Mouse (Mus musculus) gastrocnemius, postnatal 36 days (tissue): ENCODE results near the gene Dapk2. TPM values are rescaled to one million over a fixed set of nuclear protein-coding genes. Genes with fewer than 3 reads are reported as not detected.
"Not testable (repeated sequence)": the region's sequence is repeated elsewhere in the genome, so short reads cannot be mapped to it uniquely, and the experiment has no call there.

Experiments
- DNase-seq, 2 experiments: peaks; one replicate each; pipeline ENCODE4 v3.0.0; 2022
- intact Hi-C: fragments of 180-260 bp; cut with DNase I; formaldehyde crosslinking; loops from one replicate; pipeline ENCODE4 v1.15.1; 2025
- total RNA-seq, 2 experiments: library from RNA; stranded (reverse); gene quantifications; 2 replicates each; pipeline ENCODE4 v1.2.3; 2021

The Dapk2 gene
- total RNA-seq, 2 experiments from 2014 or later, result 21.6 to 24.0 TPM

DNA sequence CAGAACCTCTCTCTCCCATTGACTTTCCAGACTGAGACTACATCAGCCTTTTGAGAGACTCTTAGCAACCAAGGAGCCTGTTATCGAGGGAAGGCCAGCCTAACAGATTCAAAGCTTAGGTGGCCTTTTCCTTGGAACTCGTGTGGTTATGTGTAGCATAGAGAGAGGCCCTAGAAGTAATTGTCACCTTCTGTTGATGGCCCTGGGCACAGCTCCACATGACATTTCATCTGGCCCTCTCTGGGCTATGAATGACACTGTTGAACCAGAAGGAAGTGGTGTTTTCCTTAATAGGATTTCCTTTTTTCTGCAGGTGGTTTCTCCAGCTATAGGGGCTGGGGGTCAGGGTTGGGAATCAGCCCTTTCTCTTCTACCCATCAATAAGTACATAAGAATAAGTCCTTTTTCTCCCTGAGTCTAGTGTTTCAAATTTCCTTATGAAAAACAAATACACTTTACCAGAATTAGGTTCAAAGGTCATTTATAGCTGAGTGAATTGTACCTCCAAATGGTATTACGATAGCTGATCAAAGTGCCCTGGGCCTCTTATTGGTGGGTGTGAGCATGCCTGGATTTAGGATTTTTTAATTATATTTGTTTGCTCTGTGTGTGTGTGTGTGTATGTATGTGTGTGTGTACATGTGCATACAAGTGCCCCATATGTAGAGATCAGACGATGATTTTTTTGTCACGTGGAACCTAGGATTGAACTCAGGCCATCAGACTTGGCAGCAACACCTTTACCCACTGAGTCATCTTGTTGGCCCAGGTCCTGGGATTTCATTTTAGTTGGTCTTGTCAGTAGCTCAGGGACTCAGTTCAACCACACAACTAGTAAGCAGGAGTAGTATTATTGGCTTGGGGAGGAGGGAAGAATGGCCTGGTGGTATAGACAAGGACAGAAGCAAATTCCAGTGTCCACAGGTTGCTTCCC is 108.5 kb downstream of the Dapk2 start:
- intact Hi-C loops, result loop anchor here (5.0 kb wide), 2 partner anchors 44 to 109 kb away; partner anchors contain the start of gene Dapk2
- no peak for DNase-seq

GRCm38 (mm10) chr9:66268804-66269203 is 110.8 kb downstream of the Dapk2 start:
- intact Hi-C loops, result loop anchor here (5.0 kb wide), 2 partner anchors 47 to 112 kb away; partner anchors contain the start of gene Dapk2
- DNase-seq, result no peak

DNA sequence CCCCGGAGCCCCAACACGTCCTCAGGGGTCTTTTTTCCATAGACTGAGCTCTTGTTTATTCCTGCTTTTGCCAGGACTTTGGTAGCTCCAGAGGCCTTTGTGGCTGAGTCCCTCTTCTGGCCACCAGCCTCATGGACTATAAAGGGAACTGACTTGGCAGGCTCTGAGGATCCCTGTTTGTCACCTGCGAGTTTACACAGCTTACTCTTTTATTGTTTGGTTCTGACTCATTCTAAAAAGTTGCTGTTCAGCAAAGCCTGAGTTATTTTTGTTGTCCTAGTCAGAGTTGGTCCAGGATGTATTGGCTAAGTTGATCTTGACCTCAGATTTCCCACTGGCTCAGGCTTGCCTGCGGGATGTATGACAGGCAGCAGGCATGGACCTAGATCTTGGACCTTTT is 112.0 kb downstream of the Dapk2 start:
- DNase-seq, result no peak

GRCm38 (mm10) chr9:66271726-66272125 is 113.7 kb downstream of the Dapk2 start:
- DNase-seq, result no peak
- intact Hi-C loops, result no loop called here

More for the DNA sequence above, 112.0 kb downstream of the Dapk2 start:
- intact Hi-C loops, result no loop called here

- intact Hi-C loops, result no loop called here
- no peak for DNase-seq
Measured at GRCm38 (mm10) chr9:66273632-66274031, 115.6 kb downstream of the Dapk2 start.

DNA sequence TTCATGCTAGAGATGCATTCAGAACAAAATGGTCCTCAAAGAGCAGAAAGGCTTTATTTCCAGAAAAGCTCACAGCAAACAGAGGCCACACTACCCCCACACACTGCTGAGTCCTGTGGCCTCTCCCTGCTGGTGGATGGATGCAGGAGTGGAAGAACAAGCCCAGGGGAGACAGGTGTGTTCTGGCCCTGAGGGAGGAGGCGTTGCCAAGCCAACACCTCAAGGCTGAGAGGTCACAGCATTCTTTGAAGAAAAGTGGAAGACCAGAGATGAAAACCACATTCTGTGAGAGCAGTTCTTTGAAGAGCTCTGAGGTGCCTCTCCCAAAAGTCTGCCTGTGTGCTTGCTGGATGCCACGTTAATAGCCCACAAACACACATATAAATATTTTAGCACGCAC is 116.6 kb downstream of the Dapk2 start:
- DNase-seq, result no peak
- intact Hi-C loops, result no loop called here

- intact Hi-C loops, result no loop called here
Measured at GRCm38 (mm10) chr9:66275267-66275991, 117.4 kb downstream of the Dapk2 start.

DNA sequence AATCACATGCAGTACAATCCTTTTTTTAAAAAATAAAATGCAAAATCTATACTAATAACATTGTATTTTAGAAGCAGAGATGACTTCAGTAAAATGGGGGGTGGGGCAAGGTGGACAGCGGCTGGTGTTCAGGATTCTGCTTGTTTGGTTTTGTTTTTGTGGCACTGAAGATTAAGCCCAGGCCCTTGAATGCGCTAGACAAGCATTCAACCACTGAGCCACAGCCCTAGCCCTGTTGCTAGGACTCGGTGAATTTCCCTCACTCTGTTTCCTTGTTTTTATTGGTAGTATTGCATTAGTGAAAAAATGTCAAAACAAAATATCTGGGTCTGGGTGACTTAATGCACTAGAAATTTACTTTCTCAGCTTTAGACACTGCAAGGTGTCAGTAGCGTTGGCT is 118.0 kb downstream of the Dapk2 start:
- intact Hi-C loops, result no loop called here
- DNase-seq, result no peak

More at GRCm38 (mm10) chr9:66275267-66275991, 117.4 kb downstream of the Dapk2 start:
- peak in 1 of 2 experiments; percentile 32 for DNase-seq

DNA sequence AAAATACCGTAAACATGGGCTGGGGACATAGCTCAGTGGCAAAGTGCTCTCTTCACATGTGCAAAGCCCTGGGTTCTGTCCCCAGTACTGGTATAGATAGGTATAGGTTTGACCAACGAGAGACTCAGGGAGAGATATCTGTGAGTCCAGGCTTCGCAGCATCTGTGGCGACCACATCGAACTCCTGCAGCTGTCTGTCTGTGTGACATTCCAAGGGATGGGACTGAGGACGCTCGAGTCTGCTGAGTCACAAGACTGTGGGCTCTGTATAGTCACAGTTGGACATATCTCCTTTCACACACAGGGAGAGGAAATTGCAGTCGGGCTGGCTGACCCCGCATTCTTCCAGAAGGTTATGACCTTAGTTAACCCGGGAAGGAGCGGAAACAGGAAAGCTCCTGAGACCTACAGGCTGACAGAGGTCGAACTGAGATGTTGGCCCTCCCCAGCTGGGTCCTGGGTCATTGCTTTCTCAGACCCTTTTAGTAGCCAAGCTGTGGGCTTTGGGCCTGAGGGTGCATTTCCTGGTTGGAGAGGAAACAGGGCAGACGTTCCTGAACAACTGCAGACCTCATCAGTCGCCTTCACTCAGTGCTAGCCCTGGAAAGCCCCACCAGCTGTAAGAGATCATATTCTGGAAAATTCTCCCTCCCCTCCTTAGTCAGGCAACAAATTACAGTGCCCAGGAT is 118.8 kb downstream of the Dapk2 start:
- DNase-seq, result peak; percentile 59 to 70
- intact Hi-C loops, result no loop called here

- intact Hi-C loops, result loop anchor here (5.0 kb wide), 1 partner anchor 122 kb away; the partner anchor contains the start of gene Dapk2
- DNase-seq, result peak; percentile 64 to 76
Measured at GRCm38 (mm10) chr9:66279647-66280046, 121.6 kb downstream of the Dapk2 start.

DNA sequence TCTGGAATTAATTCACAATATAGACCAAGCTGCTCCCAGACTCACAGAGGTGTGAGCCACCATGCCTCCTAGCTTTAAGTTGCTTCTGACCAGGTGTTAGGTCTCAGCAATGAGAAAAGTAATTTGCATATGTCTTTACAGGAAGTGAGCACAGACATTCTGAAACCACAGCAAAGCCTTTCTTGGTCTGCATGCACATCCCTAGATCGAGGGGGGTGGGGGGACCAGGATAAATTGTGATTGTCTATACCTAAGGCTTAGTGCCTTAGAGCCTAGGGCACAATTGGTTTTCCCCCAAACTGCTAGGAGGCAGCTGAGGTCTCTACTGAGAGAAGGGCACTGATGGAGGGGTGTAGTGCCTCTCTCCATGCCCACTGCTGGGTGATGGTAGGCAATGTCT is 122.5 kb downstream of the Dapk2 start:
- DNase-seq, result no peak
- intact Hi-C loops, result loop anchor here (5.0 kb wide), 1 partner anchor 123 kb away; the partner anchor contains the start of gene Dapk2

GRCm38 (mm10) chr9:66281501-66281951 is 123.5 kb downstream of the Dapk2 start:
- intact Hi-C loops, result loop anchor here (5.0 kb wide), 1 partner anchor 124 kb away; the partner anchor contains the start of gene Dapk2
- no peak for DNase-seq

GRCm38 (mm10) chr9:66282582-66282981 is 124.6 kb downstream of the Dapk2 start:
- intact Hi-C loops, result loop anchor here (5.0 kb wide), 1 partner anchor 125 kb away; the partner anchor contains the start of gene Dapk2
- no peak for DNase-seq

DNA sequence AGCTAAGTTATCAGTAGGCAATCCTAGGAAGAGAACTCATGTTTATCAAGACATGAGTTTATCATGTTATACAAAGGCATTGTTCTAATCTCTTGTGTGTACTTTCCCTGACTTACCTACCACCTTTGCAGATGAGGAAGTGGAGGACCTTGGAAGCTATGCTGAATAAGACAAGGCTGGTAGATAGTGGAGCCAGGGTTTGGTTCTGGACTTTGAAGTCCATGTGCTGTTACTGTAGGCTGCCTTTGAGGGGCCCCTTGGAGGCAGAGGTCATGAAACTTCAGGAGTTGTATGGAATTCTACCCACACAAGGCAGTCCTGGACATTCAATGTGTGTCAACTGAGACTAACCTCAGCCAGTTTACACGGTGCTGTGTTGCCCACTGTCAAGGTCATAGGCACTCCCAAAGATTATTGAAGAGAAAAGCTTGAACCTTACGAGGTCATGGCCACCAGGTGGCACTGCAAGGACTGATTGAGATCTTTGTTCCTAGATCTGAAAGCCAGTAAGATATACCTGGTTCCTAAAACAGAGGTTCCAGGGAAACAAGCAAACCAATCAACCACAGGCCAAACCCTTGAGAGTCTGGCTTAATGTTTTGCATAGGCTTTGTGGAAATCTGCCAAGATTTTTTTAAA is 125.7 kb downstream of the Dapk2 start:
- intact Hi-C loops, result loop anchor here (5.0 kb wide), 1 partner anchor 126 kb away; the partner anchor contains the start of gene Dapk2
- peak; percentile 67 for DNase-seq

DNA sequence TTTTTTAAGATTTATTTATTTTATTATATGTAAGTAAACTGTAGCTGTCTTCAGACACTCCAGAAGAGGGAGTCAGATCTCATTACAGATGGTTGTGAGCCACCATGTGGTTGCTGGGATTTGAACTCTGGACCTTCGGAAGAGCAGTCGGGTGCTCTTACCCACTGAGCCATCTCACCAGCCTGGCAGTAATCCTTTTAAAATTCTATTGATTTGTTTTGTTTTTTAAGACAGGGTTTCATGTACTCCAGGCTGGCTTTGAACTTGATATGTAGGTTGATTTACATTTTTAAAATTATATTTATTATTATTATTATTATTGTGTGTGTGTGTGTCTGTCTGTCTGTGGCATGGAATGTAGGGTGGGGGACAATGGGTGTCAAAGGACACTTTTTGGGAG is 127.2 kb downstream of the Dapk2 start:
- intact Hi-C loops, DNase-seq: not testable (repeated sequence)

DNA sequence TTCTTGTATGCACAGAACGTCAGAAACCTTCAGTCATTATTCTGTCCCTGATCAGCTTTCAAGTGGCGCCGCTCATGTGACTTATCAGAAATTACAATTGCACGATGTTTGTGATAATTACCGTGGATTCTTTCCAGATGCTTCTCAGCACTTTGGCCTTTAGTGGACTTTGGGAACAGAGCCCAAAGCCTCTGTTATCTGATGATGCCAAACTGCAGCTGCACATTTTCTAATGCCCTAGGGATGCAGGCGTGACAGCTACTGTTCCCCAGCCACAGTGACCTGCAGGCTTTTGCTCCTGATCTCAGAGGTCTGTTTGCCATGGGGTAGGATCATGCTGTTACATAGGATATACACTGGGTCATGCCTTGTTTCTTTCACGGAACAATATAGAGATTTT is 127.9 kb downstream of the Dapk2 start:
- DNase-seq, result no peak
- intact Hi-C loops, result no loop called here

DNA sequence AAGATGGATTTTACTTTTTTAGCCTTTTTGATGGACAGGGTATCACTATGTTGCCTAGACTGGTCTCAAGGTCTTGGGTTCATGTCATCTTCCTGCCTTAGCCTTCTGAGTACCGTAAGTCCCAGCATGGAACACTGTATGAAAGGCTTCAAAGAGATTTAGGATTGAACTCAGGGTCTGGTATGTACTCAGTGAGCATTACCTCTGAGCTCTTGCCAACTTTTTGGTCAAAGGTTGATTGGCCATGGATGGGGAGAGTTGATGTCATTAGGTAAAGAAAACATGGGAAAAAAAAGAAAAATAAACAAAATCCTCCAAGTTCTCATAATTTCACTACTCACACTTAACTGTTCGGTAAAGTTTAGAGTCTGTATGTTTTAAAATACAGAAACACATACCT is 132.7 kb downstream of the Dapk2 start:
- intact Hi-C loops, result no loop called here
- DNase-seq, result no peak

GRCm38 (mm10) chr9:66293319-66293718 is 135.3 kb downstream of the Dapk2 start:
- DNase-seq, result no peak
- intact Hi-C loops, result no loop called here

DNA sequence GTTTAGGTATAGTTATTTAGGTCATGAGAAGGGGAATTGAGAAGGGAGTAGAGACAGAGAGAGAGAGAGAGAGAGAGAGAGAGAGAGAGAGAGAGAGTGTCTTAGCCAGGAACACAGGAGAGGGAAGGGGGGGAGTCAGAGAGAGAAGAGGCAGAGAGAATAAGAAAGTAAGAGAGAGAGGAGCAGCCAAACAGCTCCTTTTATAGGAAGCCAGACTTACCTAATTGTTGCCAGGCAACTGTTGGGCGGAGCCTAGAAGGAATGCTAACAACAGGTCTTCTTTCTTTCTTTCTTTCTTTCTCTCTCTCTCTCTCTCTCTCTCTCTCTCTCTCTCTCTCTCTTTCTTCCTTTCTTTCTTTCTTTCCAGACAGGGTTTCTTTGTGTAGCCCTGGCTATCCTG is 136.2 kb downstream of the Dapk2 start:
- intact Hi-C loops, result no loop called here
- DNase-seq, result no peak

GRCm38 (mm10) chr9:66294980-66295410 is 137.0 kb downstream of the Dapk2 start:
- DNase-seq, result no peak

More at GRCm38 (mm10) chr9:66294980-66295410, 137.0 kb downstream of the Dapk2 start:
- intact Hi-C loops, result no loop called here
